Mouse (Mus musculus) lung, postnatal 25 days (tissue): ENCODE data around the gene Dnmt3a.

ENCODE experiments used
- DNase-seq: peaks from one replicate; pipeline ENCODE4 v3.0.0; 2022; ENCODE audit warnings: low spot score

Gene Dnmt3a

GRCm38 (mm10) chr12:3787041-3787440, 18.8 kb upstream of the Dnmt3a start:
- no peak for DNase-seq

- no peak for DNase-seq
These were observed 18.3 kb upstream of the Dnmt3a start for GRCm38 (mm10) chr12:3787541-3787940.

GRCm38 (mm10) chr12:3788421-3789051, 17.3 kb upstream of the Dnmt3a start:
- no peak for DNase-seq

- no peak for DNase-seq
These were observed 16.1 kb upstream of the Dnmt3a start for GRCm38 (mm10) chr12:3789626-3790185.

- DNase-seq, result no peak
These were observed 14.6 kb upstream of the Dnmt3a start for GRCm38 (mm10) chr12:3791257-3791656.

- peak; percentile 96 for DNase-seq
These were observed 14.1 kb upstream of the Dnmt3a start for GRCm38 (mm10) chr12:3791732-3792131.

GRCm38 (mm10) chr12:3792248-3792647, 13.6 kb upstream of the Dnmt3a start:
- DNase-seq, result no peak

- no peak for DNase-seq
These were observed 10.2 kb upstream of the Dnmt3a start for GRCm38 (mm10) chr12:3795569-3795968.

- DNase-seq, result peak; percentile 19
These were observed 6.3 kb upstream of the Dnmt3a start for GRCm38 (mm10) chr12:3799551-3799950.

GRCm38 (mm10) chr12:3806271-3806684, 471 bp downstream of the Dnmt3a start:
- DNase-seq, result peak; percentile 83

- DNase-seq, result peak; percentile 59
These were observed 1.1 kb downstream of the Dnmt3a start for GRCm38 (mm10) chr12:3806703-3807547.

- DNase-seq, result peak; percentile 48
These were observed 2.0 kb downstream of the Dnmt3a start for GRCm38 (mm10) chr12:3807548-3808395.

GRCm38 (mm10) chr12:3808396-3808981, 2.7 kb downstream of the Dnmt3a start:
- no peak for DNase-seq

GRCm38 (mm10) chr12:3809520-3810180, 3.8 kb downstream of the Dnmt3a start:
- DNase-seq, result no peak

GRCm38 (mm10) chr12:3810455-3810854, 4.6 kb downstream of the Dnmt3a start:
- DNase-seq, result peak; percentile 24

- peak; percentile 36 for DNase-seq
These were observed 5.8 kb downstream of the Dnmt3a start for GRCm38 (mm10) chr12:3811596-3811995.

- DNase-seq, result no peak
These were observed 6.4 kb downstream of the Dnmt3a start for GRCm38 (mm10) chr12:3812251-3812650.

- no peak for DNase-seq
These were observed 7.3 kb downstream of the Dnmt3a start for GRCm38 (mm10) chr12:3813138-3813537.

- DNase-seq, result no peak
These were observed 9.6 kb downstream of the Dnmt3a start for GRCm38 (mm10) chr12:3815386-3815785.

GRCm38 (mm10) chr12:3817033-3817432, 11.2 kb downstream of the Dnmt3a start:
- no peak for DNase-seq

GRCm38 (mm10) chr12:3817566-3817965, 11.8 kb downstream of the Dnmt3a start:
- no peak for DNase-seq
